Comparison of ENCODE assay signal across 37 mouse cellular contexts in genomic region chr8:119548560-119549113, GRCm38 (mm10). TPM values are rescaled to one million over a fixed set of nuclear protein-coding genes. Genes with fewer than 3 reads are reported as not detected.
DNase-seq lines count a peak whose midpoint lies in the region; ATAC-seq and TF ChIP-seq lines count a peak whose summit lies in the region.
"Had no signal": no experiment of that assay in that cellular context is flagged by ENCODE, and none has a peak within 500 bp of the region (broad histone marks: within the 10 kb centered on the region; RNA-seq: fewer than 3 reads in every experiment).

No protein-coding gene starts in this region.

- ATAC-seq in kidney, postnatal 0 days (replicated peaks; ENCODE audit: low FRiP score, low read depth): no peak
- no peak for ATAC-seq in kidney, embryonic 15.5 days (replicated peaks; ENCODE audit: low FRiP score)
- ATAC-seq in stomach, embryonic 15.5 days (ENCODE audit: insufficient read depth, low FRiP score, low read depth): no peak
- ATAC-seq: forebrain, embryonic 13.5 days; intestine, embryonic 16.5 days; liver, embryonic 12.5 days; liver, postnatal 0 days had no signal

- 0 out of 2 replicates have a peak, but pooled peaks cover 4% of the 10 kb centered on the region for H3K4me1 ChIP-seq in kidney, postnatal 0 days (replicated peaks; ENCODE audit: insufficient read depth, low read length)
- H3K4me1 ChIP-seq in kidney, embryonic 15.5 days: peaks cover 19% of the 10 kb centered on the region
- no peaks in the 10 kb centered on the region for H3K4me1 ChIP-seq in stomach, embryonic 15.5 days
- H3K4me1 ChIP-seq: hindbrain, embryonic 15.5 days; midbrain, embryonic 12.5 days had no signal

- TF ChIP-seq CTCF in kidney, postnatal 0 days (IDR thresholded peaks at IDR 0.05; ENCODE audit: low read depth): no peak
- no peak for TF ChIP-seq CTCF in gastrocnemius, adult 2 months (IDR thresholded peaks at IDR 0.05)

- no peak for DNase-seq in kidney, postnatal 0 days (ENCODE audit: low spot score)
- DNase-seq in NIH3T3 (ENCODE audit: low read depth): peak; percentile 5
- DNase-seq in gastrocnemius, adult 2 months: no peak
- no peak for DNase-seq in left cerebral cortex, postnatal 36 days (ENCODE audit: low spot score in 2 of 2)
- DNase-seq in frontal cortex, postnatal 36 days (ENCODE audit: low spot score in 2 of 2): no peak
- DNase-seq: adrenal gland, postnatal 36 days; B cell, adult 2 months; cerebellum, adult 18-20 months; cerebellum, postnatal 10 days; heart, postnatal 14 days; kidney, adult 9 months; kidney, postnatal 25 days; left cerebral cortex, postnatal 4 days; liver, postnatal 0 days; lung, postnatal 4 days; thymus, adult 2 months; thymus, postnatal 36 days had no signal

- H3K9ac ChIP-seq in kidney, postnatal 0 days (ENCODE audit: low read depth, low read length): 0 out of 2 replicates have a peak overlapping the region, but pooled peaks have one; percentile 31
- H3K9ac ChIP-seq in kidney, embryonic 15.5 days: no peak overlapping the region
- H3K9ac ChIP-seq in stomach, embryonic 15.5 days: no peak overlapping the region
- H3K9ac ChIP-seq: embryonic facial prominence, embryonic 15.5 days; forebrain, embryonic 13.5 days; hindbrain, embryonic 15.5 days; liver, embryonic 12.5 days; liver, postnatal 0 days; midbrain, embryonic 12.5 days had no signal

- H3K4me2 ChIP-seq in kidney, postnatal 0 days (ENCODE audit: low read length): no peak overlapping the region
- no peak overlapping the region for H3K4me2 ChIP-seq in kidney, embryonic 15.5 days
- H3K4me2 ChIP-seq in stomach, embryonic 15.5 days: no peak overlapping the region
- H3K4me2 ChIP-seq: embryonic facial prominence, embryonic 15.5 days; forebrain, embryonic 13.5 days; hindbrain, embryonic 15.5 days; liver, embryonic 12.5 days; midbrain, embryonic 12.5 days had no signal

- no peaks in the 10 kb centered on the region for H3K27me3 ChIP-seq in kidney, postnatal 0 days (ENCODE audit: insufficient read depth, low read length)
- no peaks in the 10 kb centered on the region for H3K27me3 ChIP-seq in kidney, embryonic 15.5 days
- H3K27me3 ChIP-seq in stomach, embryonic 15.5 days (replicated peaks): no peaks in the 10 kb centered on the region
- H3K27me3 ChIP-seq: embryonic facial prominence, embryonic 15.5 days; forebrain, embryonic 13.5 days; hindbrain, embryonic 15.5 days; liver, embryonic 12.5 days; megakaryocyte, embryonic 14.5 days; midbrain, embryonic 12.5 days had no signal

- 55% methylated on average over 7 of the region's 7 CpGs for WGBS in kidney, postnatal 0 days
- 59% methylated on average over 7 of the region's 7 CpGs for WGBS in kidney, embryonic 15.5 days
- 62% methylated on average over 7 of the region's 7 CpGs for WGBS in stomach, embryonic 15.5 days

- no peaks in the 10 kb centered on the region for H3K9me3 ChIP-seq in kidney, postnatal 0 days (replicated peaks; ENCODE audit: low read length)
- no peaks in the 10 kb centered on the region for H3K9me3 ChIP-seq in kidney, embryonic 15.5 days (replicated peaks)
- H3K9me3 ChIP-seq in stomach, embryonic 15.5 days: no peaks in the 10 kb centered on the region
- H3K9me3 ChIP-seq: embryonic facial prominence, embryonic 15.5 days; forebrain, embryonic 13.5 days; hindbrain, embryonic 10.5 days; hindbrain, embryonic 15.5 days; liver, embryonic 12.5 days; megakaryocyte, embryonic 14.5 days; midbrain, embryonic 12.5 days had no signal

- intact Hi-C loops in gastrocnemius, adult 2 months (cut with DNase I): no loop called here
- intact Hi-C loops in left cerebral cortex, postnatal 36 days (cut with DNase I): no loop called here

- peaks cover 20% of the 10 kb centered on the region for H3K36me3 ChIP-seq in kidney, postnatal 0 days (ENCODE audit: insufficient read depth, low read length)
- H3K36me3 ChIP-seq in kidney, embryonic 15.5 days: peaks cover 38% of the 10 kb centered on the region
- H3K36me3 ChIP-seq in stomach, embryonic 15.5 days: peaks cover 22% of the 10 kb centered on the region; the same call in 1 of the 2 replicates

- H3K4me3 ChIP-seq in kidney, postnatal 0 days (replicated peaks; ENCODE audit: low read depth, low read length): no peak overlapping the region
- no peak overlapping the region for H3K4me3 ChIP-seq in kidney, embryonic 15.5 days (replicated peaks)
- H3K4me3 ChIP-seq in stomach, embryonic 15.5 days (replicated peaks): no peak overlapping the region
- no peak overlapping the region for H3K4me3 ChIP-seq in gastrocnemius, adult 2 months
- H3K4me3 ChIP-seq: embryonic facial prominence, embryonic 15.5 days; forebrain, embryonic 13.5 days; hindbrain, embryonic 10.5 days; hindbrain, embryonic 15.5 days; left cerebral cortex, adult 2 months; liver, embryonic 12.5 days; megakaryocyte, embryonic 14.5 days; midbrain, embryonic 12.5 days had no signal

- no peak overlapping the region for H3K27ac ChIP-seq in kidney, postnatal 0 days
- no peak overlapping the region for H3K27ac ChIP-seq in kidney, embryonic 15.5 days
- peak overlapping the region; percentile 3; the same call in 1 of the 2 replicates for H3K27ac ChIP-seq in stomach, embryonic 15.5 days
- no peak overlapping the region for H3K27ac ChIP-seq in gastrocnemius, adult 2 months
- H3K27ac ChIP-seq: embryonic facial prominence, embryonic 15.5 days; forebrain, embryonic 13.5 days; hindbrain, embryonic 10.5 days; hindbrain, embryonic 15.5 days; left cerebral cortex, adult 2 months; liver, embryonic 12.5 days; midbrain, embryonic 12.5 days had no signal

RNA-seq across cellular contexts. Expression of gene Mbtps1, which starts 9.9 kb away (rescaled TPM):
- 78.4 and 86.9 TPM in 2 replicates for polyA plus RNA-seq in kidney, postnatal 0 days (2015; fragmentation: Nextera tagmentation; extraction: Ambion mirVana)
- polyA plus RNA-seq in kidney, embryonic 15.5 days (2015; fragmentation: Nextera tagmentation; extraction: Ambion mirVana): 115 and 123 TPM in 2 replicates
- 96.3 and 107 TPM in 2 replicates for polyA plus RNA-seq in stomach, embryonic 15.5 days (2015; fragmentation: Nextera tagmentation; extraction: Ambion mirVana)
- total RNA-seq in gastrocnemius, adult 2 months (2021): 10 to 100 TPM; 28.6 to 28.7 TPM
- total RNA-seq in left cerebral cortex, postnatal 36 days (2021): 10 to 100 TPM; 65.4 to 74.4 TPM

RNA-seq across cellular contexts. Expression of gene Hsdl1, which starts 26.3 kb away (rescaled TPM):
- polyA plus RNA-seq in kidney, postnatal 0 days (2015; fragmentation: Nextera tagmentation; extraction: Ambion mirVana): 27.1 and 29.4 TPM in 2 replicates
- 31.3 and 32.5 TPM in 2 replicates for polyA plus RNA-seq in kidney, embryonic 15.5 days (2015; fragmentation: Nextera tagmentation; extraction: Ambion mirVana)
- 31.4 and 32.2 TPM in 2 replicates for polyA plus RNA-seq in stomach, embryonic 15.5 days (2015; fragmentation: Nextera tagmentation; extraction: Ambion mirVana)
- total RNA-seq in gastrocnemius, adult 2 months (2021): 10 to 100 TPM; 15.9 to 16.6 TPM
- total RNA-seq in left cerebral cortex, postnatal 36 days (2021): 10 to 100 TPM; 43.2 to 43.6 TPM

RNA-seq across cellular contexts. Expression of gene Dnaaf1, which starts 26.4 kb away (rescaled TPM):
- polyA plus RNA-seq in kidney, postnatal 0 days (2015; fragmentation: Nextera tagmentation; extraction: Ambion mirVana): 0.22 and 0.24 TPM in 2 replicates
- polyA plus RNA-seq in kidney, embryonic 15.5 days (2015; fragmentation: Nextera tagmentation; extraction: Ambion mirVana): 0.23 and 0.28 TPM in 2 replicates
- 0.40 and 0.59 TPM in 2 replicates for polyA plus RNA-seq in stomach, embryonic 15.5 days (2015; fragmentation: Nextera tagmentation; extraction: Ambion mirVana)
- total RNA-seq in gastrocnemius, adult 2 months (2021): not detected
- under 1 TPM; 0.10 to 0.18 TPM for total RNA-seq in left cerebral cortex, postnatal 36 days (2021)
- total RNA-seq: adrenal gland, adult 18-20 months; common myeloid progenitor, adult 5-6 weeks; gastrocnemius, postnatal 4 days; heart, adult 8-10 months had no signal
- polyA plus RNA-seq: liver, postnatal 0 days had no signal

RNA-seq across cellular contexts. Expression of gene Slc38a8, which starts 47.1 kb away (rescaled TPM):
- polyA plus RNA-seq in kidney, postnatal 0 days (2015; fragmentation: Nextera tagmentation; extraction: Ambion mirVana): 0.06 TPM in 1 of 2 replicates, not detected in the other
- 0.08 TPM in 1 of 2 replicates, not detected in the other for polyA plus RNA-seq in kidney, embryonic 15.5 days (2015; fragmentation: Nextera tagmentation; extraction: Ambion mirVana)
- polyA plus RNA-seq in stomach, embryonic 15.5 days (2015; fragmentation: Nextera tagmentation; extraction: Ambion mirVana): 0.05 TPM in 1 of 2 replicates, not detected in the other
- not detected for total RNA-seq in gastrocnemius, adult 2 months (2021)
- under 1 TPM; 0.29 to 0.81 TPM for total RNA-seq in left cerebral cortex, postnatal 36 days (2021)
- total RNA-seq: adrenal gland, adult 18-20 months; common myeloid progenitor, adult 5-6 weeks; gastrocnemius, postnatal 4 days; heart, adult 8-10 months; heart, postnatal 14 days; left cerebral cortex, postnatal 4 days; MEL had no signal
- polyA plus RNA-seq: forebrain, embryonic 13.5 days; heart, embryonic 14.5 days; hindbrain, embryonic 10.5 days; liver, embryonic 12.5 days; liver, postnatal 0 days; lung, embryonic 16.5 days; neural tube, embryonic 14.5 days; stomach, embryonic 14.5 days had no signal

RNA-seq across cellular contexts. Expression of gene Taf1c, which starts 56.4 kb away (rescaled TPM):
- 8.3 and 8.7 TPM in 2 replicates for polyA plus RNA-seq in kidney, postnatal 0 days (2015; fragmentation: Nextera tagmentation; extraction: Ambion mirVana)
- 10.8 and 12.9 TPM in 2 replicates for polyA plus RNA-seq in kidney, embryonic 15.5 days (2015; fragmentation: Nextera tagmentation; extraction: Ambion mirVana)
- 9.7 and 9.8 TPM in 2 replicates for polyA plus RNA-seq in stomach, embryonic 15.5 days (2015; fragmentation: Nextera tagmentation; extraction: Ambion mirVana)
- total RNA-seq in gastrocnemius, adult 2 months (2021): 1 to 10 TPM; 5.2 to 6.6 TPM
- 10 to 100 TPM; 10.1 to 10.3 TPM for total RNA-seq in left cerebral cortex, postnatal 36 days (2021)
